Mouse (Mus musculus): ENCODE measurements at regions not wholly inside any gene's neighbourhood (a gene's known extent, or its start where the extent isn't known, plus 50 kb on each side); places are given as distances from the start of the nearest gene placed in this dataset.

- Histone ChIP-seq H3K36me3 (ENCODE audit: insufficient read depth, low read length) (no peaks in the 10 kb centered on the region), H3K9me3 (ENCODE audit: low read length) (no peaks in the 10 kb centered on the region)
- peak; percentile 16 for DNase-seq (ENCODE audit: low spot score)
These were observed 360.9 kb upstream of the Tenm4 start for GRCm38 (mm10) chr7:95810096-95810495.

GRCm38 (mm10) chr7:95814865-95815264 lies 356.2 kb upstream of the Tenm4 start:
- Histone ChIP-seq H3K4me3 (ENCODE audit: low read depth, low read length) (no peak overlapping the region), H3K36me3 (ENCODE audit: insufficient read depth, low read length) (no peaks in the 10 kb centered on the region), H3K27me3 (ENCODE audit: insufficient read depth, low read length) (no peaks in the 10 kb centered on the region), H3K27ac (ENCODE audit: low read depth, low read length) (no peak overlapping the region), H3K9me3 (ENCODE audit: low read length) (no peaks in the 10 kb centered on the region), H3K4me1 (ENCODE audit: insufficient read depth, low read length) (no peaks in the 10 kb centered on the region), H3K9ac (replicated peaks; ENCODE audit: low read length, poor library complexity, severe bottlenecking) (no peak overlapping the region), H3K4me2 (ENCODE audit: low read depth, low read length, poor library complexity, severe bottlenecking) (no peak overlapping the region)
- 7% methylated on average over 2 of the region's 2 CpGs for WGBS
- no peak for ATAC-seq (ENCODE audit: low FRiP score)
- TF ChIP-seq CTCF (IDR thresholded peaks at IDR 0.05) = no peak
- DNase-seq (ENCODE audit: low spot score) = no peak

More at GRCm38 (mm10) chr7:95810096-95810495, 360.9 kb upstream of the Tenm4 start:
- H3K4me1 ChIP-seq (ENCODE audit: insufficient read depth, low read length) = no peaks in the 10 kb centered on the region
- ATAC-seq (ENCODE audit: low FRiP score) = no peak
- no peak overlapping the region for H3K4me3 ChIP-seq (ENCODE audit: low read depth, low read length)
- WGBS = 22% methylated on average over 4 of the region's 4 CpGs
- H3K4me2 ChIP-seq (ENCODE audit: low read depth, low read length, poor library complexity, severe bottlenecking) = no peak overlapping the region
- H3K9ac ChIP-seq (replicated peaks; ENCODE audit: low read length, poor library complexity, severe bottlenecking) = no peak overlapping the region
- H3K27ac ChIP-seq (ENCODE audit: low read depth, low read length) = no peak overlapping the region
- no peak for TF ChIP-seq CTCF (IDR thresholded peaks at IDR 0.05)
- H3K27me3 ChIP-seq (ENCODE audit: insufficient read depth, low read length) = no peaks in the 10 kb centered on the region

- Histone ChIP-seq H3K36me3 (ENCODE audit: insufficient read depth, low read length) (no peaks in the 10 kb centered on the region), H3K27ac (ENCODE audit: low read depth, low read length) (no peak overlapping the region), H3K4me2 (ENCODE audit: low read depth, low read length, poor library complexity, severe bottlenecking) (no peak overlapping the region), H3K9me3 (ENCODE audit: low read length) (no peaks in the 10 kb centered on the region), H3K27me3 (ENCODE audit: insufficient read depth, low read length) (no peaks in the 10 kb centered on the region), H3K4me1 (ENCODE audit: insufficient read depth, low read length) (no peaks in the 10 kb centered on the region), H3K4me3 (ENCODE audit: low read depth, low read length) (no peak overlapping the region), H3K9ac (replicated peaks; ENCODE audit: low read length, poor library complexity, severe bottlenecking) (no peak overlapping the region)
- DNase-seq (ENCODE audit: low spot score) (no peak), ATAC-seq (ENCODE audit: low FRiP score) (no peak)
- TF ChIP-seq CTCF (IDR thresholded peaks at IDR 0.05) = no peak
- 81% methylated on average over 4 of the region's 4 CpGs for WGBS
These were observed 347.5 kb upstream of the Tenm4 start for GRCm38 (mm10) chr7:95823539-95823938.

- Histone ChIP-seq H3K9me3 (ENCODE audit: low read length) (no peaks in the 10 kb centered on the region), H3K4me2 (ENCODE audit: low read depth, low read length, poor library complexity, severe bottlenecking) (no peak overlapping the region), H3K36me3 (ENCODE audit: insufficient read depth, low read length) (no peaks in the 10 kb centered on the region), H3K9ac (replicated peaks; ENCODE audit: low read length, poor library complexity, severe bottlenecking) (no peak overlapping the region), H3K27me3 (ENCODE audit: insufficient read depth, low read length) (no peaks in the 10 kb centered on the region), H3K4me3 (ENCODE audit: low read depth, low read length) (no peak overlapping the region), H3K27ac (ENCODE audit: low read depth, low read length) (no peak overlapping the region), H3K4me1 (ENCODE audit: insufficient read depth, low read length) (no peaks in the 10 kb centered on the region)
- no peak for TF ChIP-seq CTCF (IDR thresholded peaks at IDR 0.05)
- 90% methylated on average over 4 of the region's 4 CpGs for WGBS
- no peak for ATAC-seq (ENCODE audit: low FRiP score)
- no peak for DNase-seq (ENCODE audit: low spot score)
These were observed 341.2 kb upstream of the Tenm4 start for GRCm38 (mm10) chr7:95829889-95830288.

- Histone ChIP-seq H3K36me3 (ENCODE audit: insufficient read depth, low read length) (no peaks in the 10 kb centered on the region), H3K9me3 (ENCODE audit: low read length) (no peaks in the 10 kb centered on the region), H3K27ac (ENCODE audit: low read depth, low read length) (no peak overlapping the region), H3K4me3 (ENCODE audit: low read depth, low read length) (no peak overlapping the region), H3K4me1 (ENCODE audit: insufficient read depth, low read length) (no peaks in the 10 kb centered on the region), H3K9ac (replicated peaks; ENCODE audit: low read length, poor library complexity, severe bottlenecking) (no peak overlapping the region), H3K27me3 (ENCODE audit: insufficient read depth, low read length) (no peaks in the 10 kb centered on the region), H3K4me2 (ENCODE audit: low read depth, low read length, poor library complexity, severe bottlenecking) (no peak overlapping the region)
- DNase-seq (ENCODE audit: low spot score) (peak; percentile 2), ATAC-seq (ENCODE audit: low FRiP score) (no peak)
- WGBS = 48% methylated on average over 10 of the region's 10 CpGs
- TF ChIP-seq CTCF (IDR thresholded peaks at IDR 0.05) = no peak
These were observed 336.7 kb upstream of the Tenm4 start for GRCm38 (mm10) chr7:95834236-95834919.

- DNase-seq (ENCODE audit: low spot score) = no peak
- Histone ChIP-seq H3K36me3 (ENCODE audit: insufficient read depth, low read length) (no peaks in the 10 kb centered on the region), H3K4me1 (ENCODE audit: insufficient read depth, low read length) (no peaks in the 10 kb centered on the region), H3K27ac (ENCODE audit: low read depth, low read length) (no peak overlapping the region), H3K4me3 (ENCODE audit: low read depth, low read length) (no peak overlapping the region), H3K27me3 (ENCODE audit: insufficient read depth, low read length) (no peaks in the 10 kb centered on the region), H3K9me3 (ENCODE audit: low read length) (no peaks in the 10 kb centered on the region), H3K9ac (replicated peaks; ENCODE audit: low read length, poor library complexity, severe bottlenecking) (no peak overlapping the region), H3K4me2 (ENCODE audit: low read depth, low read length, poor library complexity, severe bottlenecking) (no peak overlapping the region)
- WGBS = 37% methylated on average over 2 of the region's 2 CpGs
- no peak for ATAC-seq (ENCODE audit: low FRiP score)
- no peak for TF ChIP-seq CTCF (IDR thresholded peaks at IDR 0.05)
These were observed 330.6 kb upstream of the Tenm4 start for GRCm38 (mm10) chr7:95840476-95840875.
